Mouse (Mus musculus) T-helper 17 cell (primary cell): ENCODE measurements at regions not wholly inside any gene's neighbourhood (a gene's known extent, or its start where the extent isn't known, plus 50 kb on each side); places are given as distances from the start of the nearest gene placed in this dataset.

Source experiments
- in situ Hi-C, 2 experiments: fragments of 300-600 bp; cut with MboI, MseI; formaldehyde crosslinking; loops; 1 replicate in 1 of 2; 2 replicates in 1 of 2; pipeline ENCODE4 v1.15.1; 2025; ENCODE audit warnings: high pct_unique_total_duplicates in 2 of 2

DNA sequence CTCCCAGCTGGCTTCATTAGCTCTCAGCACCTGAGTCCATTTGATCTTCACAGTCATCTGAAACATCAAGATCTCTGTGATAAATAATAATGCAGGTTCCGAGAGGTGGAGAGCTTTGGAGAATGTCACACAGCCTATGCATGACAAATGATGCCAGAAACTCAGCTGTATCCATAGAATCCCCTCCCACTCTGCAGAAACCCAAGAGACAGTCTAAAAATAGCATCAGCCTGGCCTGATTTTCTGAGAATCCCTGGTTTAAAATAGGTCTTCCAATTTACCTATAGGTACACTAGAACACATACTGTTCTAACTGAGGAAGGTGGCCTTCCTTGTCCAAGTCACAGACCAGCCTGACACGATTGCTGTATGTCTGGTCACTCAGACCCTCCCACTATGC lies 184.0 kb upstream of the B3gat1 start:
- in situ Hi-C loops: no loop called here

DNA sequence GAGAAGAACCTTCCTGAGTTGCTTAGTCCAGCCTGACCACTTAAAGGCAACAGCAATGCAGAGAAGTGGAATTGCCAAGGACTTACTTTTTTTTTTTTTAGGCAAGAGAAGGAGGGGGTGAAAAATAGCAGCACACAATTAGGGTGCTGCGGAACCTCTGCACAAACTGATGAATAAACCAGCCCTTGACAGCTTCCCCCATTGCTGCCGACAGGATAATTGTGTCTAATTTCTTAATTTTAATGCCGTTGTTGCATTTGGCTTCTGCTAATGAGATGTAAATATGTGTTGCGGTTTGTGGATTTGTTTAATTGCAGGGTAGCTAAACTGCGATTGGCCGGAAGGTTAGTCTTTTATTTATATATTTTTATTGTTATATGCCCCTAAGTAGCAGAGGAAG lies 157.5 kb upstream of the B3gat1 start:
- in situ Hi-C loops: no loop called here

DNA sequence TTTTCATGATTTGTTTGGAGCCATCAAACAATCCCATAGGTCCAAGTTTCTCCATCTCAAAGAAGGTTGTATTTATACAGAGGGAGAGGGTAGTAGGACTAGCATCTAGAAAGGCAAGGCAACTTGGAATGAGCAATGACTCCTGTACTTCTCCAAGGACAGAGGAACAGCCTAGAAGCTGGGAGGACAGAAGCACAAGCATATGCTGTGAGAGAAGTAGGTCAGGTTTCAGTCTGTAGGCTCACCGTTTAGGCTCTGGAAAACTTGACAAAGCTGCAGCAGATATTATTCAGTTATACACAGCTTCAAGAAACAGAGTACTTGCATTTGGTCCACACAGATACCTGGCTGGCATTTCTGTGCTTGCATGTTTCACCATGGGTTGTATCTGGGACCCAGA lies 131.5 kb upstream of the B3gat1 start:
- in situ Hi-C loops: no loop called here

DNA sequence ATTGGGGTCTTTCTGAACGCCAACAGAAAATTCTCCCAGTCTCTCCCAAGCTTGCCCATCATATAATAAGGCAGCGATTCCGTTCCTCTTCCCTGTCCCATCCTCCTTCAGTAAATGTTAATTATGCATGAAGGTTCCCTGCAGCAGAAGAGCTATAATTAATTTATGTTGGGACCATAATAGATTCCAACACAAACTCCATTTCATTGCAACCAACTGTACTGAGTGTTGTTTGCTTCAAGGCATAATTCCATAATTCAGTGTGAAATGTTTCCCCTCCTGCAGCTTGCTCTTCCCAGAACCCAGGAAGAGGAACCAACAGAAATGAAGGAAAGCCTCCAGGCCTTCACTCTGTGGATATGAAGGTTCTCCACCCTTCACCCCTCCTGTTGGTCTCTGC lies 129.0 kb upstream of the B3gat1 start:
- in situ Hi-C loops: no loop called here

DNA sequence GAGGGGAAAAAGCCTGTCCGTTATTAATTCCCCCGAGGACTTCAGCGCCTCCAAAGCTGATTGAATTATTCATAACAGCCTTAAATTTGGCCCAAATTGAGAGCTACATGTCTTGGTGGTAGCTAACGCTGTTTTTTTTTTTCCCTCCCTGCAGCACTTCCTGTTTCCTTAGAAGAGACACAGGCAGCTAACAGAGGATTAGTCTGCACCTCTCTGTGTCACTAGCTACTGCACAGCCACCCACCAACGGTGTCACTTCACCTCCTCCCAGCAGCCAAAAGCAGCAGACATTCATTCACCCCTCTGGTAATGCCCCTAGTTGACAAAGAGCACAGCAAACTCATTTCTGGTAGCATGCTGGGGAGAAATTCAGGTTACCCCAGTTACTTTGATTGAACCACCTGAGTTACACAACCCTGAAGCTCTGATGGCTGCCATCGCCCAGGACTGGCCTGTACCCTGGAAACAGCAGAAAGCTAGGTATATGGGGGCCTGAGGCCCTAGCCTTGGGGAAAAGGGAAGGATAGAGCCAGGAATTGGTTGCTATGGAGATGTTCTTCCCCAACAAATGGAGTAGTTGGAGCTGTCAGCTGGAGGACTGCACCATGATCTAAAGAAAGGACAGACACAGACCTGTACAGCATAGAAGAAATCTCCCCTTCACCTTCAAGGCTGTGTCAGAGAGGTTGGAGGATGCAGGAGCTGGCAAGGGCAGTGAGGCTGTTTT lies 121.7 kb upstream of the B3gat1 start:
- in situ Hi-C loops: no loop called here

DNA sequence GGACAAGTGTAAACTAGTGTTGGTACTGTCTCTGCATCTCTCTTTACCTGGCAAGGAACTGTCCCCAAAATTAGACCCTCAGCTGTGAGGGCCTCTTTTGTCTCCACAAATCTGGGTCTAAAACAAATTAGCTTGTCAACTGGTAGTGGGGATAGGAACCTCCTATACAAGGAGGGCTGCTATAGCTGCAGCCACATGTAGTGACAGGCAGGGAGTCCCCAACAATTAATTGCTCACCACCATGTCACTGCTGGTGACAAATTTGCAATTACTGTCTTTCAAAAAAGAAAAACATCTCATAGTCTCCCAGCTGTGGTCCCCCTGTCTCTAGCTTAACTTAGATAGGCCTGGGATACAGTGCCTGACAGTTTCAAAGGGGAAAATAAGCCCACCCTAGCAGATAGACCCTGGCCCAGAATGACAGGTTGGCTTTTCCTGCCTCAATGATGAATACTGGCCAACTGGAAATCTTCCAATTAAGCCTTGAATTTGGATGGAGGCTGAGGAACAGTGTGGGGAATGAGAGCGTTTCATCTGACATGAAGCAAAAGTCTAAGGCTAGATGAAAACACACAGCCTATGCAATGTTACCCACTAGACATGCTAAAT lies 110.6 kb upstream of the B3gat1 start:
- in situ Hi-C loops: no loop called here

DNA sequence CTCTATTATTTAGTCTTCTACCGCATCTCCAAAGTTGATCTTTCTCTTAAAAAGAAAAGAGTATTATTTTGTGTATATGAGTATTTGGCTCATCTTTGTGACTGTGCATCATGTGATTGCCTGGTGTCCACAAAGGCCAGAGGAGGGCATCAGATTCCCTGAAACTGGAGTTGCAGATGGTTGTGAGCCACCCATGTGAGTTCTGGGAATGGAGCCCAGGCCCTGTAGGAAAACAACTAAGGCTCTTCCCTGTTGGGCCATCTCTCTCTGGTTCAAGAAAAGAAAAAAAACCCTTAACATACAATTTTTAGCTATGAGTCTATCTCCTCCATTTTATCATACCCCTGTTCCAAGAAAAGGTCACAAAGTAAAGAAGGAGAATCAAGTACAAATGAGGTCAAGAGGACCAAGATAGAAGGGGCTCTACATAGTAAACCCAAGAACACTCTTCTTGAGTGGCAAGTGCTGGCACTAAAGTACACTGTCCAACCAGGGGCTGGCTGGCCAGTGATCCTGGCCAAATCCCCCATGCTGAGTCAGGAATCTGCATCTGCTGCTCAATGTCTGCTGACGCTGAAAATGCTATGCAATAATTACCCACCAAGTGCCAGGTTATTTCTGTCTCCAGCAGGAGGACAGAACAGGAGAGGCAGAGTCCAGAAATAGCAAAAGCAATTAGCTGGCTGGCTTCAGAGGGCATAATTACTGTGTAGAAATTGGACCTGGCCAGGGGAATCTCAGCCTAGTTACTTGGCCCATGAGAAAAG lies 108.2 kb upstream of the B3gat1 start:
- in situ Hi-C loops: no loop called here

DNA sequence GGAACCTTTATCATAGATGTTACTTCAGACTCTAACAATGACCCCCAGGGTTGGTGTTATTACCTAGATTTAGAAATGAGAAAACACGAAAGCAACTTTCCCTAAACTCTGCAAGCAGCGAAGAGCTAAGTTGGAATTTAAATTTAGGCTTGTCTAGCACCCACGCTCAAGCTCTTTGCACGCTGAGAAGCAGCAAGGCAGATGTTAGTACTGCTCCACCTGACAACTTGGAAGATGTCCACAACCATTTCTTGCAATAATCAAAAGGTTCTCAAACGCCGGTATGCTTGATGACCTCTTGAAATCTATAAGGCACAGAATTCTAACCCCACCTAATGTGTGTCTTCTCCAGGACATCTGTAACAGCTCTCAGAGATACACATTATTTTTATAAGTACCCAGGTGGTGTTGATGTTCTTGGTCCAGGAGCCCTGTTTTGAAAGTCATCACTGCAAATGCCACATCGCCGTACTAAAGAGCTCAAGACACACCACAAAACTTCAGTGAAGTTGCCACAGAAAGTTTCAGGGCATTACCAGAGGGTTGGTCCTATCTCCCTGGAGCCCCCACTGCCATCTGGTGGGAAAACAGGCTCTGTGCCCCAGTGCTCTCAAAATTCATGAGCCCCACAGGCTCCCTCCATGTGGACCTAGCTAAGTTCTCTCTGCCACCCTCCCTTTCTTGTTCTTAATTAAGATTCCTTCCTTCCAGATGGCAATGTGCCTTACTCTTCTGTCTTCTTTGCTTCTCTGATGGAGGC lies 100.5 kb upstream of the B3gat1 start:
- in situ Hi-C loops: no loop called here

DNA sequence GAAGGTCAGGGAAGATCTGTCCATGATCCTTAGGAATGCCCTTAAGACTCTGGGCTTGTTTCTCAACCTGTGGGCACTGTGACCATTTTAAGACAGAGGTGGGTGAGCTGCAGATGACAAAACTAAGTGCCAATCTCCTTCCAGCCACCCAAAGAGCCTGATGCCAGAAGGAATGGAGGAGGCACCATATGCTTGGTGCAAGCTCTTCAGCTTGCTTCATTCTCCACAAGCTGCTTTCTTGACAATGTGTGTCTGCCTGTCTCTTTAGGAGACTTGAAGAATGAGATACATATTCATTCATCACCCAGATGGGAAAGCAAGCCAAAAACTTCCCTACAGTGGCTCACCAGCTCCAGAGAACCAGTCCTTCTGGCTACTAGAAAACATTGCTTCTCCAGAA lies 98.3 kb upstream of the B3gat1 start:
- in situ Hi-C loops: no loop called here

DNA sequence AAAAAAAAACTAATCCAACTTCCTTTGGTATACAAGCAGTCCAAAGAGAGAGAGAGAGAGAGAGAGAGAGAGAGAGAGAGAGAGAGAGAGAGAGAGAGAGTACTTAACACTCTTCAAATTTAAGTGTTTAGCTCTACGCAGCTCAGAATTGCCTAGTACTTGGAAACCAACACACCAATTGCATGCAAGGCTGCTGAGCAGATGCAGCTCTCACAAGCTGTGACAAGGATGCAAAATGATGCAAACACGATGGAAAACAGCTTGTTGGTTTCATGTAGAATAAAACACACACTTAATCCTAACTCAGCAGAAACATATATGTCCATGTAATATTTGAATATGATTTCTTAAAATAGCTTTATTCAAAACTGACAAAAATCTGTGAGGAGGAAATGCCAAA lies 94.9 kb upstream of the B3gat1 start:
- in situ Hi-C loops: no loop called here

DNA sequence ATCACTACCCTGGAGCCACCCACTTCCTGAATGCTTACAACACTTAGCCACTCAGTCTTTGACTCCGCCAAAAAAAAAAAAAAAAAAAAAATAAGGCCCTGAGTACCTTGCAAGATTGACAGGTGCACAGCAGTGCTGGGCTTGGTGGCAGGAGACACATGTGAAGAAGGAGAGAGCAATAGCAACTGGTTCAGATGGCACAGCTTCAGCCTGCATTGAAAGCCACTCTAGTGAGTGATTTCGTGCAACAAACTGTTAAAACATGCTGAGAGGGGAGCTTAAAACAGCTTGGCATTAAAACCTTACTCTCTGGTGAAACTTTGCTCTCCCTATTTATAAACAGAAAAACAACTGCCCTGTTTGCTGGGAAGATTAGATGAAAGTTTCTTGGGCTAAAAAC lies 91.2 kb upstream of the B3gat1 start:
- in situ Hi-C loops: no loop called here

DNA sequence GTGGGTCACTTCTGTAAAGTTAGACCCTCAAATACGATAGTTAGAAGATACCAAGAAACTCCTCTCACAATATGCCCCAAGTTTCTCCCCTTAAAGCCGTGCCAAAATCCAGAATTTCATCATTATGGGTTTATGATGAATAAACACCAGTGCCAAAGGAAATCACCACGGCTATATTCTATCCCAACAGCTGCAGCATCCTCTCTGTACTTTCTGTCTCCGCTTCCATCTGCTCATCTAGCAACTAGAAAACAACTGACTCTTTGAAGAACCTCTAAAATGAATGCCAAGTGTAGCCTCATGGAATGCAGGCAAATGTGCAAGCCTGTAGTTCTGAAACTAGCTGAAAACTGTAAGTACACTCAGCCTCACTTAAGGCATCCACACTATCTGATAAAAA lies 90.7 kb upstream of the B3gat1 start:
- in situ Hi-C loops: no loop called here

DNA sequence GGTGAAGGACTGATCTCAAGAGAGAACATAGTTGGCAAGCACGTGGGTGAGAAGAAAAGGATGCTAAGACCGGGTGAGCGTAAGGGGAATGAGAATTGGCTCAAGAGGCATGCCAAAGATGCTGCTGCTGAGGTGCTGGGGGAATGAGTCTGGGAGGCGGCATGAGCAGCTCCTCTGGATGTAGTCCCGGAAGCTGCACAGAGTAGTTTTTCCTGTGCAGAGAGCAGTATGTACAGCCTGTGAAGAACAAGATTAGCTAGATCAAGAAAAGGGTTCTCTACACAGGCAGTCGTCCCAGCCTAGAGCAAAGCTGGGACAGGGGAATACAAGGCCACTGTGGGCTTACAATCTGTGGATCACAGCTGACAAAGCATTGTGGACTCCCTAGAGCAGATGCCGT lies 84.0 kb upstream of the B3gat1 start:
- in situ Hi-C loops: no loop called here

DNA sequence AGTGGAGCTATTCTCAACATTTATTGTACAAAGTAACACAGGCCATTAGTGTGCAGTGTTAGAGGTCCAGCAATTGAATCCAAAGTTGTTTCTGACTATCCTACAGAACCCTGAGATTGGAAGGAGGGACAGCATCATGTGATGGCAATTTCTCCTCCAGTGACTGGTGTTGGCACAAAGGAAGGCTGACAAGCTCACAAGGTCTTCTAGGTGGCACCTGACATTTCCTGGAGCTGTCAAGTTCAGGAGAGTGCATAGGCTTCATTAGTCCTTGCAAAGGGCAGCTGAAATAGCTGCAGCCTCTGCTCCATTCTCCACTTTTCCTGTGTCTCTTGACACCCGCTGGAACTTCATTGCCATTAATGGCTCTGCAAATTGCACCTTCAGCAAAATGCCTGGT lies 80.6 kb upstream of the B3gat1 start:
- in situ Hi-C loops: no loop called here

DNA sequence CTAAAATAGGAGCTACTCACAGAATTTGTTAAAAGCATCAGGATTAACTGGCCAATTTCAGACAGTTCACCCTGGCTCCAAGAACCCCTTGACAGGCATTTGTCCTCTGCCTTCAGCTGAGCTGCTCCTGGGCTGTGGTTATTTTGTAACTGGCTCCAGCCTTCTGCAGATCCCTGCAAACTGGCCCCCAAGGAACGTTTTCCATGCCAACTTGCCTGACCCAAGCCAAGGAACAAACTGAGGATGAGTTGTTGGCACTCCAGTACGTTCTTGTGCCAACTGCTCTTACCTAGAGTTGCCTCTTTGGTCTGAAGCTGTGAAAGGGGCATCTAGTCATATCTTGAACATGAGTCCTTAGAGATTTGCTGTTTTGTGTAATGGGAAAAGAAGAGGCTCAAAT lies 74.2 kb upstream of the B3gat1 start:
- in situ Hi-C loops: no loop called here

DNA sequence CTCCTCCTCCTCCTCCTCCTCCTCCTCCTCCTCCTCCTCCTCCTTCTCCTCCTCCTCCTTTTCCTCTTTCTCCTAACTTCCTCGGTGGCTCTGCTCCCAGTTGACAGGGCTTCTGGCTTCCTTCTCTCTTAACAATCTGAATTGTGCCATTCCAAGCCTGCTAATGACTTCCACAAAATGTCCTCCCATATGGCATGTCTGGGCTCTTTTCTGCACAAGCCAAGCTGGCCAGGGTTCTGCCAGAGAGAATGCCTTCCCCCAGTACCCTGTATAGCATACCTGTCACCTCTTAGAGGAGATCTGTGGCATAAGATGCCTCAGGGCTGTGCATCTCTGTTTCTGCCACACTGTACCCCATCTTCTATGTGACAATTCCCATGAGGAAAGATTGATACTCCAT lies 70.0 kb upstream of the B3gat1 start:
- in situ Hi-C loops: no loop called here

DNA sequence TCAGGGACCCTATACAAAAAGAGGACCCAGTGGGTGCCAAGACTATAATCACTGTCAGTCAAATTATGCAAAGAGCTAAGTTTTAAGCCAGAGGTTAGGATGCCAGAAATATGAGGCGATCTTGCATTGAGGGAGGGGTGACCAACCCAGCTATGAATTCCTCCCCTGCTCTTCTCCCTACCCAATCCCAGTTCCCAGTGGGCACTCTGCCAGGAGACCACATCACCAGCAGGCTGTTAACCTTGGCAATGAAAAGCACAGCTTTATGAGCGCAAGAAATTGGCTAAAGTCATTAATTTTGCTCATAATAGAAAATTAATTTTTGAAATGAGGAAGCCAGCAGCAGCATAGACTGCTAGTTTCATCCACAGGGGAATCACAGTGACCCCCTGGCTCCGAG lies 65.7 kb upstream of the B3gat1 start:
- in situ Hi-C loops: no loop called here

DNA sequence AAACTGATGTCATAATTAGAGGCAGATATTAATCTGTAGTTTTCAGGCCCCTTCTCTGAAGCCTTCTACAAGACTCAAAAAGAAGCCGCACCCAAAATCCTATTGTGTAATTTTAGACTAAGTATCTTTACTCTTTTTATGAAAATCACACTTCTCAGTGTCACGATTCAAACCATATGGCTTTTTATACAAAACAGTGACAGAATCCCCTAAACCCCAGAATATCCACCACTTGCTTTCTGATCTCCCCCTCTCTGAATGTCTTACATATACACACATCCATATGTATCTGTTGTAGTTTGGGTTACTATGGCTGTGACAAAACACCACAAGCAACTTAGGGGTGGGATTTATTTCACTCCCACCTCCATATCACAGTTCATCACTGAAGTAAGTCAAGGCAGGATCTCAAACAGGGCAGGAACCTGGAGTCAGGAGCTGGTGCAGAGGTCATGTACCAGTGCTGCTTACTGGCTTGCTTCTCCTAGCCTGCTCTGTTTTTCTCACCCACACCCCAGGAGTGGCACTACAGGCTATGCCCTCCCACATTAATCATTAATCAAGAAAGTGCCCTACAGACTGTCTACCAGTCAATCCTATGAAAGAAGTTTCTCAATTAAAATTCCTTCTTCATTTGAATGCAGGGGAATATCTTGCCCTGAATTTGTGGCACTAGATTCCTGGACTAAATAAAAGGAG lies 59.3 kb upstream of the B3gat1 start:
- in situ Hi-C loops: no loop called here

DNA sequence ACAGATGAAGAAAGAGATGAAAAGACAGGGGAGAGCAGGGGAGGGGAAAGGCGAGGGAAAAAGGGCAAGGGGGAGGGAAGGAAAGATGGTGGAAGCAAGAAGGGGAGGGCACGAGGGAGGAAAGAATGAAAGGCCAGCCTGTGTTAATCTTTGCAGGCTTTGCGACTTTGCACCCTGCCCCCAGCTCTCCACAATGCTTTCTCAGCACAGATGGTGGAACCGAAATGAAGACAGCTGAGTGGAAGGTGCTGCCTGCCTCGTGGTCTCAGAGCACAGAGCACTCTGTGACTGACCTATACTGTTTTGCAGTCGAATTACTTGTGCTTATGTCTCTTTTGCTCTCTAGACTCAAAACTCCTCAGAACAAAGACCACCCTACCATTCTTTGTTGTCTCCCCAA lies 55.2 kb upstream of the B3gat1 start:
- in situ Hi-C loops: no loop called here

DNA sequence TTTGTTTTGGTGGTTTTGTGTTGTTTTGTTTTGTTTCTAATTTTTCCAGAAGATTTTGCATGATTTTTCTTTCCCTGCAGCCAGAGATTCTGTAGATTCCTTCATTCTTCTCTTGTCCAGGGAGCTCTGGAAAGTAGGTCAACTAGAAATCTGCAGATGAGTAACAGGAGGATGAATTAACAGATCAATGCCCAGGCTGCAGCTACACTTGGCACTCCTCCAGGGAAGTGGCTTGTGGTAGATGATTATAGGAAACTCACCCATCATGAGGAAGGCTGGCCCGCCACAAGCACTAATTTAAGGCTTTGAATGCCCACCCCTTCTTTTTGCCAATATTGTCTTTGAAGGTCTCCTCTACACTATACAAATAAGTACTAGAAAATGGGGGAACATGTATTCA lies 52.0 kb upstream of the B3gat1 start:
- in situ Hi-C loops: no loop called here
